Mouse (Mus musculus) heart, postnatal 0 days (tissue): Measurements from ENCODE around the gene Rho. TPM values are rescaled to one million over a fixed set of nuclear protein-coding genes. Genes with fewer than 3 reads are reported as not detected.
A peak's percentile ranks its signal among the peaks of the same experiment; 100 is the strongest.

Experiments used
- ATAC-seq: fragments of 200-750 bp; cut with Nextera tagmentation; 2 replicates; pipeline ENCODE4 v1.8.0; 2017; ENCODE audit warnings: low read depth, moderate number of reproducible peaks, moderate library complexity; ENCODE audit not compliant: insufficient read depth
- DNase-seq: peaks from one replicate; pipeline ENCODE4 v3.0.0-alpha.2; 2016; ENCODE audit warnings: low spot score
- H3K27ac ChIP-seq: fragments of 300-500 bp; sonication (generic); 2 replicates; pipeline ENCODE4 v1.5.1; 2014; ENCODE audit warnings: low read depth, mild to moderate bottlenecking
- H3K27me3 ChIP-seq: fragments of 300-500 bp; sonication (generic); 2 replicates; pipeline ENCODE4 v1.6.1; 2014; ENCODE audit warnings: low read length, mixed read lengths; ENCODE audit not compliant: control insufficient read depth, insufficient read depth
- H3K36me3 ChIP-seq: fragments of 300-500 bp; sonication (generic); replicated peaks from 2 replicates; pipeline ENCODE4 v1.6.1; 2014; ENCODE audit warnings: low read length, mixed read lengths; ENCODE audit not compliant: control insufficient read depth, insufficient read depth
- H3K4me1 ChIP-seq: fragments of 300-500 bp; sonication (generic); 2 replicates; pipeline ENCODE4 v1.6.1; 2014; ENCODE audit warnings: antibody characterized with exemption; ENCODE audit not compliant: control insufficient read depth, insufficient read depth
- H3K4me2 ChIP-seq: fragments of 300-500 bp; sonication (generic); 2 replicates; pipeline ENCODE4 v1.6.1; 2014; ENCODE audit warnings: low read depth, mild to moderate bottlenecking, low read length, moderate library complexity
- H3K4me3 ChIP-seq: fragments of 300-500 bp; sonication (generic); 2 replicates; pipeline ENCODE4 v1.5.1; 2014; ENCODE audit warnings: low read depth, low read length
- H3K9ac ChIP-seq: fragments of 300-500 bp; sonication (generic); replicated peaks from 2 replicates; pipeline ENCODE4 v1.6.1; 2014; ENCODE audit warnings: low read depth, low read length, mixed read lengths
- H3K9me3 ChIP-seq: fragments of 300-500 bp; sonication (generic); replicated peaks from 2 replicates; pipeline ENCODE4 v1.6.1; 2016; ENCODE audit warnings: low read length; ENCODE audit not compliant: control insufficient read depth
- CTCF ChIP-seq: IDR thresholded peaks from 2 replicates; pipeline ENCODE4 v1.5.1; 2016; ENCODE audit warnings: antibody characterized with exemption, control low read depth, low read depth
- EP300 ChIP-seq: IDR thresholded peaks from 2 replicates; pipeline ENCODE4 v1.6.1; 2016; ENCODE audit warnings: antibody characterized with exemption, low read depth
- WGBS: fragments of 180-500 bp; shearing (Covaris S2); extraction: QIAGEN DNeasy Blood & Tissue Kit; methylation state at CpG from one replicate; pipeline ENCODE4 v1.1.7; 2014; 5-methylcytosine and 5-hydroxymethylcytosine counted together
- polyA plus RNA-seq: library from polyadenylated mRNA; unstranded; fragments of >200 nt; fragmentation: Nextera tagmentation; extraction: Ambion mirVana; gene quantifications from 2 replicates; pipeline ENCODE4 v1.2.1, GENCODE M21; 2015
- total RNA-seq: library from RNA; depleted of rRNA; stranded (reverse); fragments of >200 nt; gene quantifications from 2 replicates; pipeline ENCODE4 v1.2.3, GENCODE M21; 2014; ENCODE audit warnings: low replicate concordance

The Rho gene
- total and polyA plus RNA-seq, 2 experiments from 2014 or later: 1.3 TPM; not detected in 1

GRCm38 (mm10) chr6:115908421-115908982 is 23.0 kb upstream of the Rho start:
- H3K4me3 ChIP-seq: no peak overlapping the region
- 42% methylated on average over 6 of the region's 6 CpGs for WGBS
- peaks cover 39% of the 10 kb centered on the region for H3K4me1 ChIP-seq
- no peak for TF ChIP-seq EP300
- no peak for TF ChIP-seq CTCF
- H3K9me3 ChIP-seq: no peaks in the 10 kb centered on the region
- H3K27me3 ChIP-seq: no peaks in the 10 kb centered on the region
- no peak overlapping the region for H3K4me2 ChIP-seq
- H3K27ac ChIP-seq: peak overlapping the region; percentile 60; the same call in 1 of the 2 replicates
- ATAC-seq: no peak
- H3K36me3 ChIP-seq: no peaks in the 10 kb centered on the region
- no peak overlapping the region for H3K9ac ChIP-seq
- DNase-seq: no peak

GRCm38 (mm10) chr6:115909052-115909451 is 22.5 kb upstream of the Rho start:
- Histone ChIP-seq H3K27ac (peak overlapping the region; percentile 60), H3K4me3 (no peak overlapping the region), H3K9ac (no peak overlapping the region), H3K4me2 (no peak overlapping the region), H3K27me3 (no peaks in the 10 kb centered on the region), H3K9me3 (no peaks in the 10 kb centered on the region), H3K36me3 (no peaks in the 10 kb centered on the region), H3K4me1 (peaks cover 39% of the 10 kb centered on the region)
- DNase-seq (no peak), ATAC-seq (no peak)
- 75% methylated on average over 3 of the region's 3 CpGs for WGBS
- no peak for TF ChIP-seq CTCF
- TF ChIP-seq EP300: no peak

- Histone ChIP-seq H3K4me1 (peaks cover 39% of the 10 kb centered on the region), H3K4me2 (no peak overlapping the region), H3K9me3 (no peaks in the 10 kb centered on the region), H3K36me3 (no peaks in the 10 kb centered on the region), H3K4me3 (no peak overlapping the region), H3K27ac (peak overlapping the region; percentile 87), H3K9ac (no peak overlapping the region), H3K27me3 (no peaks in the 10 kb centered on the region)
- 45% methylated on average over 8 of the region's 8 CpGs for WGBS
- ATAC-seq (peak; percentile 89), DNase-seq (peak; percentile 87)
- TF ChIP-seq EP300 (peak; percentile 89), CTCF (no peak)
Observed at GRCm38 (mm10) chr6:115909940-115910339, 21.6 kb upstream of the Rho start.

- no peaks in the 10 kb centered on the region for H3K9me3 ChIP-seq
- no peak overlapping the region for H3K9ac ChIP-seq
- no peak for DNase-seq
- H3K4me3 ChIP-seq: no peak overlapping the region
- H3K27me3 ChIP-seq: no peaks in the 10 kb centered on the region
- ATAC-seq: no peak
- H3K27ac ChIP-seq: peak overlapping the region; percentile 87
- WGBS: 64% methylated on average over 6 of the region's 6 CpGs
- peaks cover 55% of the 10 kb centered on the region for H3K4me1 ChIP-seq
- H3K4me2 ChIP-seq: no peak overlapping the region
- TF ChIP-seq CTCF (no peak), EP300 (no peak)
- no peaks in the 10 kb centered on the region for H3K36me3 ChIP-seq
Observed at GRCm38 (mm10) chr6:115911763-115912162, 19.8 kb upstream of the Rho start.

GRCm38 (mm10) chr6:115913482-115913881 is 18.1 kb upstream of the Rho start:
- Histone ChIP-seq H3K27ac (no peak overlapping the region), H3K4me2 (no peak overlapping the region), H3K9ac (no peak overlapping the region), H3K27me3 (no peaks in the 10 kb centered on the region), H3K4me1 (peaks cover 52% of the 10 kb centered on the region), H3K36me3 (no peaks in the 10 kb centered on the region), H3K4me3 (no peak overlapping the region), H3K9me3 (no peaks in the 10 kb centered on the region)
- TF ChIP-seq CTCF (no peak), EP300 (no peak)
- 88% methylated on average over 10 of the region's 10 CpGs for WGBS
- ATAC-seq: no peak
- DNase-seq: no peak
